Mouse (Mus musculus): ENCODE measurements around the gene Nfkbiz. TPM values are rescaled to one million over a fixed set of nuclear protein-coding genes. Genes with fewer than 3 reads are reported as not detected.

Gene Nfkbiz
- total and polyA plus RNA-seq, 2 experiments from 2014 or later = 1.4 to 3.3 TPM

DNA sequence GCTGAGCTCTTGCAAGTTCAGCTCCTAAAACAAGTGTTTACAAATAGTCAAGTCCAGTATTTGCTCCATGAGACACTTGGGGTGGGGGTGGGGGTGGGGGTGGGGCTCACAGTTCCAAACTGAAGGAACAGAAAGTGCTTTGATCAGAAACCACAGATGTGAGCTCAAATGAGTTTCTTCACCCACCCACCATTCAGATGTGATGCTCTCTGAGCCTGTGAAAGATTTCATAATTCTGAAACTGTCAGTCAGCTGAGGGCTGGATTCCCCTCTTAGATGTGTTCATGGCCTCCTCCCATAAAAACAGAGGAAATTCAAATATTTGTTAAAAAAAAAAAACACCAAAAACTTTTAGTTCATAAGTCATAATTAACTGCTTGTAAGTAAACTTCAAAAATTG is 2.9 kb downstream of the Nfkbiz start:
- Histone ChIP-seq H3K4me3 (ENCODE audit: low read length) (no peak overlapping the region), H3K27ac (no peak overlapping the region), H3K9ac (replicated peaks; ENCODE audit: low read length) (no peak overlapping the region), H3K9me3 (ENCODE audit: low read length) (no peaks in the 10 kb centered on the region), H3K27me3 (ENCODE audit: insufficient read depth, low read length) (no peaks in the 10 kb centered on the region), H3K36me3 (ENCODE audit: insufficient read depth, low read length) (no peaks in the 10 kb centered on the region), H3K4me2 (ENCODE audit: low read depth, low read length) (no peak overlapping the region), H3K4me1 (ENCODE audit: insufficient read depth, low read length) (no peaks in the 10 kb centered on the region; the same call in 1 of the 2 replicates)
- DNase-seq (ENCODE audit: low spot score) (no peak), ATAC-seq (no peak)
- TF ChIP-seq CTCF (IDR thresholded peaks at IDR 0.05; ENCODE audit: low read depth) = no peak

- TF ChIP-seq CTCF (IDR thresholded peaks at IDR 0.05; ENCODE audit: low read depth) = no peak
- DNase-seq (ENCODE audit: low spot score) = no peak
- Histone ChIP-seq H3K36me3 (ENCODE audit: insufficient read depth, low read length) (no peaks in the 10 kb centered on the region), H3K27ac (no peak overlapping the region), H3K4me1 (ENCODE audit: insufficient read depth, low read length) (no peaks in the 10 kb centered on the region), H3K9me3 (ENCODE audit: low read length) (no peaks in the 10 kb centered on the region), H3K4me3 (ENCODE audit: low read length) (no peak overlapping the region), H3K4me2 (ENCODE audit: low read depth, low read length) (no peak overlapping the region), H3K27me3 (ENCODE audit: insufficient read depth, low read length) (no peaks in the 10 kb centered on the region), H3K9ac (replicated peaks; ENCODE audit: low read length) (no peak overlapping the region)
- ATAC-seq = no peak
- 77% methylated on average over 8 of the region's 8 CpGs for WGBS
These were observed 6.1 kb downstream of the Nfkbiz start for GRCm38 (mm10) chr16:55832617-55833016.

DNA sequence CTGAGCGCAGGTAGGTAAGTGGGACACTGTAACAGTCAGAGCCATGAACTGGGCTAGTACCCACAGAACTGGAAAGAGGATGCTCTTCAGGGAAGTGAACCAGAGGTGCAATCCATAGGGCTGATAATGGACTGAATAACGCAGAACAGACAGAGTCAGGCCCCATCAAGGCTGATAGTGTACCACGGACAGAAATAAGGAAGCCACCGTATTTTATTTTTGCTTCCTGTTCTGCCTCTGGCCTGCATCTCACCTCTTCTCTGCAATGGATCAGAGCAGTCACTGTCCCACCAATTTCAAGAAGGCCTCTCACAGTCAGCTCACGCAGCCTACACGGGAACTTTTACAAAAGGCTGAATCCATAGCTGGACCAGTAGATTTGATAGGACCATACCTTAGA is 6.7 kb downstream of the Nfkbiz start:
- WGBS = 96% methylated on average over 6 of the region's 6 CpGs
- DNase-seq (ENCODE audit: low spot score) (no peak), ATAC-seq (no peak)
- no peak overlapping the region for H3K4me2 ChIP-seq (ENCODE audit: low read depth, low read length)
- no peaks in the 10 kb centered on the region for H3K36me3 ChIP-seq (ENCODE audit: insufficient read depth, low read length)
- no peak overlapping the region for H3K4me3 ChIP-seq (ENCODE audit: low read length)
- no peaks in the 10 kb centered on the region for H3K9me3 ChIP-seq (ENCODE audit: low read length)
- TF ChIP-seq CTCF (IDR thresholded peaks at IDR 0.05; ENCODE audit: low read depth) = no peak
- no peaks in the 10 kb centered on the region for H3K4me1 ChIP-seq (ENCODE audit: insufficient read depth, low read length)
- H3K27me3 ChIP-seq (ENCODE audit: insufficient read depth, low read length) = no peaks in the 10 kb centered on the region
- no peak overlapping the region for H3K9ac ChIP-seq (replicated peaks; ENCODE audit: low read length)
- H3K27ac ChIP-seq = no peak overlapping the region

DNA sequence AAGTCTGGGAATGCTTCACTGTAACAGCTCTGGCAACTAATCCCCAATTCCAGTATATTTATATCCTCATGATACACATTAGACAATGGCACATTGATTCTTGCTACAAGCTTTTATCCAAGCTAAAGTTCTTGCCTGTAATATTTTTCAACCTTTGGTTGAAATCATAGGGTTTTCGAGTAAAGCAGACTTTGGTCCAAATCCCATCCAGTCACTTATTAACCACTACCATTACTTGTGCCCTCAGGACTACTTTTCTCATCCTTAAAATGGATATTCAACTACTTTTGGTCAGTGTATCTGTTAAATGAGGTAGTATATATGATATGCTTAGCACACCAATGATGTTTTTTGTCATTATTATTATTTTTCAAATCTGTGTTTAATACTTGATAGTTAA is 7.2 kb downstream of the Nfkbiz start:
- Histone ChIP-seq H3K9me3 (ENCODE audit: low read length) (no peaks in the 10 kb centered on the region), H3K4me2 (ENCODE audit: low read depth, low read length) (no peak overlapping the region), H3K27ac (no peak overlapping the region), H3K27me3 (ENCODE audit: insufficient read depth, low read length) (no peaks in the 10 kb centered on the region), H3K4me1 (ENCODE audit: insufficient read depth, low read length) (no peaks in the 10 kb centered on the region), H3K4me3 (ENCODE audit: low read length) (no peak overlapping the region), H3K9ac (replicated peaks; ENCODE audit: low read length) (no peak overlapping the region), H3K36me3 (ENCODE audit: insufficient read depth, low read length) (no peaks in the 10 kb centered on the region)
- WGBS = 93% methylated on average over 1 of the region's 1 CpGs
- no peak for DNase-seq (ENCODE audit: low spot score)
- no peak for TF ChIP-seq CTCF (IDR thresholded peaks at IDR 0.05; ENCODE audit: low read depth)
- ATAC-seq = no peak

DNA sequence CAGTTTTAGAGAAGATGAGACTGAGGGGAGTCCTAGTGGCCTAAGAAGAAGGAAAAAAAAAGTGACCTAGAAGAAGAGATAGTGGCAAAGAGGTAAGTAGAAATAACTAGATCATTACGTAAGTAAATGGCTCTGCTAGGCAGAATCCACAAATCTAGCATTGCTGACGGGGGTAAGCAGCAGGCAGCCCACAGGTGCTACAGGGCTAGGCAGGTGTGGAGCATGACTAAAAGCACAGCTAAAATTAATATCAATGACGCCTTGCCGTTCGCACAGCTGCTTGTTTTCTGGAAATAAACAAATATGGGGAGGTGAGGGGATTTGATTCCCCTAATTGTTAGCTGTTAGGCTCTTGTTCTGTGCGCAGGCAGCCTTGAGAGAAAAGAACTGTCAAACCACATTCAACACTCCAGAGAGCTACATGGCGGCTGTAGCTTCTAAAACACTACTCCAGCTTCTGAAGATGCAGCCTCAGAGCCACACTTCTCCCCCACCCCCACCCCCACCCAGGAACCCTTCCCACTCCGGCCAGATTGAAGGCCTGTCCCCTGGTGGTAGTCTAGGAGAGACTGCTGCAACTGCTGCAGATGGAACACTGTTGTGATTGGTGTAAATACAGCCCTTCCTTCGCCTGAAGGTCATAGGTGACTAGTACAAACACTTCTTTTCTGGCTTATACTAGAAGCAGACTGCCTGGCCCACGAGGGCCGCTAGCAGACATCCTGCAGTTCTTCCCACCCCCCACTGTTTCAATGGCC is 15.1 kb downstream of the Nfkbiz start:
- Histone ChIP-seq H3K27ac (no peak overlapping the region), H3K27me3 (ENCODE audit: insufficient read depth, low read length) (no peaks in the 10 kb centered on the region), H3K4me3 (ENCODE audit: low read length) (no peak overlapping the region), H3K9me3 (ENCODE audit: low read length) (no peaks in the 10 kb centered on the region), H3K36me3 (ENCODE audit: insufficient read depth, low read length) (no peaks in the 10 kb centered on the region), H3K9ac (replicated peaks; ENCODE audit: low read length) (no peak overlapping the region), H3K4me1 (ENCODE audit: insufficient read depth, low read length) (peaks cover 4% of the 10 kb centered on the region; the same call in 1 of the 2 replicates), H3K4me2 (ENCODE audit: low read depth, low read length) (no peak overlapping the region)
- ATAC-seq (no peak), DNase-seq (ENCODE audit: low spot score) (no peak)
- TF ChIP-seq CTCF (IDR thresholded peaks at IDR 0.05; ENCODE audit: low read depth) = peak; percentile 37; the same call in 1 of the 2 replicates
- 61% methylated on average over 11 of the region's 11 CpGs for WGBS

GRCm38 (mm10) chr16:55822741-55823397 is 15.8 kb downstream of the Nfkbiz start:
- Histone ChIP-seq H3K4me2 (ENCODE audit: low read depth, low read length) (peak overlapping the region; percentile 89), H3K27ac (no peak overlapping the region), H3K9me3 (ENCODE audit: low read length) (no peaks in the 10 kb centered on the region), H3K9ac (replicated peaks; ENCODE audit: low read length) (no peak overlapping the region), H3K36me3 (ENCODE audit: insufficient read depth, low read length) (peaks cover 4% of the 10 kb centered on the region), H3K4me3 (ENCODE audit: low read length) (peak overlapping the region; percentile 88), H3K27me3 (ENCODE audit: insufficient read depth, low read length) (no peaks in the 10 kb centered on the region), H3K4me1 (ENCODE audit: insufficient read depth, low read length) (peaks cover 4% of the 10 kb centered on the region; the same call in 1 of the 2 replicates)
- DNase-seq (ENCODE audit: low spot score) (no peak), ATAC-seq (no peak)
- no peak for TF ChIP-seq CTCF (IDR thresholded peaks at IDR 0.05; ENCODE audit: low read depth)
- 50% methylated on average over 18 of the region's 18 CpGs for WGBS
